Mouse (Mus musculus) cerebellum, postnatal 10 days (tissue): ENCODE data around the gene Acyp1.

Experiments
- DNase-seq, 2 experiments: peaks; one replicate each; pipeline ENCODE4 v3.0.0; 2021; ENCODE audit warnings: mixed read lengths in 2 of 2

Acyp1 gene

GRCm38 (mm10) chr12:85287809-85288485, at the start of gene Acyp1:
TSS of gene Acyp1 (minus strand) at chr12:85288438.
- no peak for DNase-seq

DNA sequence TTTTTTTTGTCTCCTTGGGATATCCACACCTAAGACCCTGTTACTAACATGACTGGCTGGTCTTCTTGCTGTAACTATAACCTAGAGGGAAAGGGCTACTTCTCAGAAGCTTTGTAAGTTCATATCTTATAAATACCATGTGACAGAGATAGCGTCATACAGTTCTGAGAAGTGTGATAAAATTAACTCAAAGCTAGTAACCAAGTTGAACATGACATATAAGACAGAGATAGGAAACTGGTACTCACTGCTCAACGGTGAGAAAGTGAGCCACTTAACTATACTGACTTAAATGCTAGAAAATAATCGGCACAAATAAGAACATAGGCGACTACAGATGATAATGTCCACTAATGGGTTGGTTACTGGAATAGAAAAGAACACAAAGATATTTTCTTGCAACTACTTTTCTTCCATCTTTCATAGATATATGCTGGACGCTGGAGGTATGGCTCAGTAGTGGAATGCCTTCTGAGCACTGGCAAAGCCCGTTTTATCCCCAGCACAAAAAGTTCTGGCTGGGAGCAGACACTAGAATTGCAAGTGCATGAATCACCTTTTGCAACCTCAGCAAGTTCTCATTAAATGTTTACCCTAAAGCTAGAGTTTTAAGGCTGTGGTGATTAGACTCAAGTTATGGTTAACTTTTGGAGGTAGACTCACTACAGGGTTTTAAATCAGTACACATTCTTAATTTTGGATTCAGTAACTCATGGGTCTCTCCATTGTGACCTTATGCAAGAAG, 49.5 kb upstream of the Acyp1 start:
- DNase-seq: no peak

DNA sequence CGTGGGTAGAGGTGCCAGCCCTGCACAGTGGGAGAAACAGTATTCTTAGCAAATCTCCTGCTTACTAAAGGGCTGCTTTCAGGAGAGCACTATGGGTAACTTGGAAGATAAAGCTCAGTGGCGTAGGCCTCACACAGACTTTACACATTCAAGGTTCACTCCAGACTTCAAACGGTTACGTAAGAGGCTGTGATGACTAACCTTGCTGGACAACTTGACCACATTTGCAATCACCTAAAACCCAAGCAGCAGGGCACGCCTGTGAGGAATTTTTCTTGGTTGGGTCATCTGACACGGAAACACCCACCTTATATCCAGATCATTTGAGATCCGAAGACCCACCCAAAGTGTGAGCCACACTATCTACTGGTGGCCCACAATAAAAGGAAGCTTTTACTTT, 41.9 kb upstream of the Acyp1 start:
- no peak for DNase-seq

DNA sequence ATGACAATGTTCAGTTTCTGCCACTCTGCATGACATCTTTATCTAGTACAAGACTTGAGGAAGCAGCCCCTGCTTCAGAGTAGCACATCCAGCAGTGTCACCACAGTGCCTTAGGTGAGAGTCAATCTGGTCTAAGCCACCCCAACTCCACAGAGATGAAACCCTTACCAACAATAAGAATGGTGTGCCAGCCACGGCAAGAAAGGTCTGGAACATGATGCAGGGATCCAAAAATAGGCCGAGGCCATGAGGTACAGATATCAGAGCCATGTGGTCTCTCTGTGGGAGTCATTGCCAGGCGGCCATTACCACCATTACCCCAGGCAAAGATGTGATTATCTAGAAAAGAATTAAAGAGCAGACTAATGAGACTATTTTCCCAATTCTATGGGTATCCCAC, 20.4 kb upstream of the Acyp1 start:
- peak in 1 of 2 experiments; percentile 46 for DNase-seq

DNA sequence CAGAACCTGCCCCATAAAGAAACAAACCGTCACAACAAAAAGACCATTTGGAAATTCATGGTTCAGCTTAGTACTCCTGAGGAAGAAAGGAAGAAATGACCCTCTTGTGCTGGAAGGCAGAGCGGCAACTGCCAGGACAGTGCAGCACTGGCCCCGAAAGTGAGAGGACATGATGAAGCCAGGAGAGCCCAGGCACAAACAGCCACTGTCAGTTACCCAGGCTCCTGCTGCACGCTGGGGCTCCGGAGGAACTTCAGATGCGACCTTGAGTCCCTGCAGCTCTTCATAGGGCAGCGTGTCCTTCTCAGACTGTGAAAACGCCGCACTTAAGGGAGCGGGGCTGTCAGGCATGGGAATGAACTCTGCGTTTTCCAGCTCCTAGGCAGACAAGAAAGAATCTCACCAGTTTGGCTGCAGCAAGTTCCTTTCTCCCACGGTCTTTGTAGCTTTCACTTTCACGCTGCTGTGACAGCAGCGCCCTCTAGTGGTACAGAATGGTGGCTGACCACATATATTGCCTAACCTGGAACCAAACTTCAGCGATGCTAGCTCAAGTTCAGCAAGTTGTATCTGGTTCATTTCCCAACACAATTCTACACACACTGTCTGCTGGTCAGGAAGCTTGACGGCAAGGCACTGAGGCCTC, 17.1 kb upstream of the Acyp1 start:
- peak; percentile 89 to 92 for DNase-seq

DNA sequence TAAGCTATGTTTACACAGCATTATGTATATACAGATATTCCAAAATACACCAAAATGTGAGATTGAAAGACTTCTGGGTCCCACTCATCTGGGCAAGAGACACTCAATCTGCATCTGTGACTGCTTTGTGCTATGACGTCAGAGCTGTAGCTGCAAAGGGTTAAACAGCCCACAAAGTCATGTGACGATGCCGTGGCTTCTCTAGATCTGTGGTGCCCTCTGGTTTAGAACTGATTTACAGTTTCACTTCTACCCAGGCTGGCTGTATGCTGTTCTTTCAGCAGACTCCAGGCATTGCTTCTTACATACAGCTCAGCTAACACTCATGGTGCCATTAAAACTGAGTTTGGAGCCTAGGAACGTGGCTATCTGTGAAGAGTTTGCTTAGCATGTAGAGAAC, 16.5 kb upstream of the Acyp1 start:
- DNase-seq: no peak

DNA sequence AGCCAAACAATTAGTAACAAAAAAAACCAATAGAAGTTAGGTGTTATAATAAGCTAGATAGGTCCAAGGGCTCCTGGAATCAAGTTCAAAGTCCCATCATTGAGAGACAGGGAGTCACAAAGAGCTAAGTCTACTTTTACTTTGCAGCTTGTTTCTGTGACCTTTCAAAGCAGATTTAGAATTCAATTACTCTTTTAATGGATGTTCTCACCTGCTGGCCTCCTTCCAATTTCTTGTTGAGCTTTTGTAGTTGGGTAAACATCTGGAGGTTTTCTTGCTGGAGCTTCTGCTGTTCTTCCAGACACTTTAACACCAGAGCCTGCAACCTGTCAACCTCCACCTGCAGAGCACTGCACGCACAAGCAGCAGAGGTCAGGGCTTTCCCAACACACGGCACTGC, 15.0 kb upstream of the Acyp1 start:
- DNase-seq: no peak

GRCm38 (mm10) chr12:85298835-85299180, 10.6 kb upstream of the Acyp1 start:
- no peak for DNase-seq

- DNase-seq: no peak
These were observed 10.0 kb upstream of the Acyp1 start for GRCm38 (mm10) chr12:85298127-85298834.

GRCm38 (mm10) chr12:85297345-85297997, 9.2 kb upstream of the Acyp1 start:
- no peak for DNase-seq

DNA sequence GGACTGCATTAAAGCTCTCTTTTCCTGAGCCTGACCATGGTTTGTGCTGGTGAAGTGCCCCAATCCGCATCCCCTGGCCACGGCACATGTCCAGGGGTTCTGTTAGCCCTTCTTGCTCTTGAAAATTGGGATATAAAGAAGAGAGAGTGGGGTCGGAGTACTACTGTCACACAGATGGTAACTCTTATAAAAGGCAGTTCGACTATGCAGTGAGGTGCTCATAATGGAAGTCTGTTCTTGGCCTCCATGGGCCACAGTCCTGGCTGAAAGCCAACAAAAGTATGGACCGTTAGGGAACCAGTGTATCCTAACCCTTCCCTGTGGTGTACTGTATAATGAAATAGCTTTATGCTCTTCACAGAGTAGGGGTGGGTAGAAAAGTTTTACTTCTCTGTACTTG, 8.7 kb upstream of the Acyp1 start:
- DNase-seq: no peak

DNA sequence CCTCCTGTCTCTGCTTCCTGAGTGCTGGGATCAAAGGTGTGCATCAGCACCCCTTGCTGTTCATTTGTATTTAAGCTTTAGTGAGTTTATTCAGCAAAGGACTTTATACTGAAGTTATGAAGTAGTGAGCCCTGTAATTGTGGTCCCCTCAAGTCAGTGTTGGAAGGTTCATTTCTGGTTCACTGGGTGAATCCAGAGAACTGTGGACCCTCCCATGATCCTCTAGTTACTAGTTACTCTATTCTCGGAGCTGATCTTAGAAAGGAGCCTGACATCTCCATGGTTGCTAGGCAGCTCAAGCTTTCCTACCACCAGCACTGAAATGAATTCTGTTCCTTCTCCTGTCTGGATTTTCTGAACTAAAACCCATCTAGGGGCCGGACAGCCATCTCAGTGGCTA, 7.3 kb upstream of the Acyp1 start:
- DNase-seq: no peak

GRCm38 (mm10) chr12:85292906-85293305, 4.7 kb upstream of the Acyp1 start:
- no peak for DNase-seq

DNA sequence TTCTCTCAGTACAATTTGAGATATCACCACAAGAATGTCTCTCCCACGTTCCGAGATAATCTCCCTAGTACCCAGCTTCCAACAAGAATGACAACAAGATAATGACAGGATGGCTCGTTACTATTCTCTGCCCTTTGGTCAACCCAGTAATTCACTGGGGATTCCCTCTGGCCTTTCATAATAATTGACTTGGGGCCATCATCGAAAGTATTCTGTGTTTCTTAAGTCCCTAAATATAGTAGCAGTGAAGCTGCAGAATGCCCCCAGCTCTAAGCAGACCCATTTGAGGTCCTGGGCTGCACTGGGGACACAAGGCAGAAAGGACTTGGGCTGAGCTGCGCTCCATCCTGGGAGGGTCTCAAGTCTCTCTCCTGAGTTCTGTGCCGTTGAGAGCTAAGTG, 4.0 kb upstream of the Acyp1 start:
- no peak for DNase-seq

DNA sequence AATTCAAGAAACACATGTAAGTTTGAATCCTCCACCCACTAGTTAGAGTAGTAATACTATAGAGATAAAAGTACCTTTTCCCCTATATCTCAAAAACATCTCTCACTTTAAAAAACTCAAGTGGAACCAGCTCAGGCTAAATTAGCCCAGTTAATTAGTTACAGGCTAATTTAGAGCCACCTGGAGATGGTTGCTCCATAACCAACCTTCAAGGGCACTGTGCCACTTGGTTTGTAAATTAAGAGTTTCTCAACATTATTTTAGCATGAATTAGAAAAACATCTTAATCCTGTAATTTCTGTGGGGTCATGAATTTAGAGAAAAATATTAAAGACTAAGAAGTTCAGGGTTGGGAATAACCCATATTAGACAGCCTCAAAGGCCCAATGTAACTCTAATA, 3.3 kb upstream of the Acyp1 start:
- no peak for DNase-seq

DNA sequence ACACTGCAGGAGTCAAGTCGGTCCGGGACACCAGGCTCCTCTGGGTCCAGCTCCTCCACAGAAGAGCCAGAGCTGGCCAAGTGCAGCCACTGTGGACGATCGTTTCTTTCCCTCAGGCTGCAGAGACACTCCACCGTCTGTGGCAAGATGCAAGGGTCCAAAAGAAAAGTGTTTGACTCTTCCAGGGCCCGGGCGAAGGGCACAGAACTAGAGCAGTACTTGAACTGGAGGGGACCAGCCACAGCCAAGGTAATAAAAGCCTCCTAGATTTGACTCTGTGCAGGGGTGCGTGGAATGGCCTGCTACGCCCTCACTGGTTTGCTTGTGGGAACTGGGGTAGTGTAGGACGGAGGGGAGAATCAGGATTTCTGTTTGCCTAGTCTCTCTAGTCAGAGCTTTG, 2.4 kb upstream of the Acyp1 start:
- DNase-seq: no peak

- DNase-seq: no peak
These were observed 1.1 kb upstream of the Acyp1 start for GRCm38 (mm10) chr12:85289157-85290000.

- DNase-seq: peak; percentile 40 to 69
These were observed 383 bp upstream of the Acyp1 start, which contains the start of gene Zc2hc1c for GRCm38 (mm10) chr12:85288486-85289156. TSS of gene Zc2hc1c (plus strand) at chr12:85288591.

GRCm38 (mm10) chr12:85286941-85287340, 1.3 kb downstream of the Acyp1 start:
- DNase-seq: peak; percentile 50 to 56

- DNase-seq: no peak
These were observed 3.2 kb downstream of the Acyp1 start for GRCm38 (mm10) chr12:85284996-85285395.

GRCm38 (mm10) chr12:85284331-85284730, 3.9 kb downstream of the Acyp1 start:
- DNase-seq: no peak
